Mouse (Mus musculus): Measurements from ENCODE around the gene Tuba1b.

- TF ChIP-seq MAX (IDR thresholded peaks at IDR 0.05; ENCODE audit: low read length) (no peak), SMC3 (IDR thresholded peaks at IDR 0.05; ENCODE audit: low read depth, low read length) (no peak), EP300 (IDR thresholded peaks at IDR 0.05; ENCODE audit: low read length) (no peak), TBP (conservative IDR thresholded peaks at IDR 0.05; ENCODE audit: low read depth, low read length) (no peak), POLR2A (IDR thresholded peaks at IDR 0.05; ENCODE audit: low read depth, low read length) (no peak), MYC (IDR thresholded peaks at IDR 0.05; ENCODE audit: low read depth, low read length) (no peak), KAT2A (IDR thresholded peaks at IDR 0.05; ENCODE audit: insufficient replicate concordance, low read length) (no peak), NRF1 (IDR thresholded peaks at IDR 0.05; ENCODE audit: low read depth, low read length) (no peak), ZC3H11A (IDR thresholded peaks at IDR 0.05; ENCODE audit: low read depth, low read length) (no peak), CTCF (conservative IDR thresholded peaks at IDR 0.05 in 1 of 2, IDR thresholded peaks at IDR 0.05 in 1 of 2; ENCODE audit: low read depth in 2 of 2, low read length in 2 of 2) (no peak)
These were observed 46.8 kb downstream of the Tuba1b start for GRCm38 (mm10) chr15:98887526-98887925.

All from CH12.LX (cell line).